Mouse (Mus musculus): ENCODE measurements around the gene Arid3a. TPM values are rescaled to one million over a fixed set of nuclear protein-coding genes. Genes with fewer than 3 reads are reported as not detected.
"Not testable (repeated sequence)": the region's sequence is repeated elsewhere in the genome, so short reads cannot be mapped to it uniquely, and the experiment has no call there.

The Arid3a gene
- polyA plus RNA-seq, 1 experiment from 2014 or later = 2.9 TPM

DNA sequence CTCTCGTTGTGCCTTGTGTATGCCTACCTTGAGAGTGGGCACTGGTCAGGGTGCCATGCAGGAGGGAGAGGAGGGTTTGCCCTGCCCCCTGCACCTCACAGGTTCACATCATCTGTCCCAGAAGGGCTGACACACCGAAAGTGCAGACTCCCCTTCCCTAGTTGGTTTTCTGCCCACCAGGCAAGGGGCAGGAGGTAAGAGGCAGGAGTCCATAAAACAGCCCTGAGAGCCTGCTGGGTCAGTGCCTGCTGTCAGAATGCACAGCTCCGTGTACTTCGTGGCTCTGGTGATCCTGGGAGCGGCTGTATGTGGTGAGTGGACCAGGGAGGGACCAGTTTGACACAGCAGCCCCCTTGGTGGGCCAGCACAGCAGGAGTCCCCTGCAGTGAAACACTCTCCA, 36.2 kb upstream of the Arid3a start, which contains the start of gene Cfd:
TSS of gene Cfd (plus strand) at position 184 of the 400 bp plus-strand sequence.
- no peaks in the 10 kb centered on the region for H3K27me3 ChIP-seq (replicated peaks)
- no peak within 1 kb of the TSS for H3K27ac ChIP-seq
- ATAC-seq (replicated peaks) = no peak
- H3K4me3 ChIP-seq = no peak within 1 kb of the TSS
- 40% methylated on average over 5 of the region's 5 CpGs for WGBS
- no peaks in the 10 kb centered on the region for H3K4me1 ChIP-seq
- H3K9ac ChIP-seq = no peak within 1 kb of the TSS
- no peak within 1 kb of the TSS for H3K4me2 ChIP-seq
- H3K9me3 ChIP-seq = no peaks in the 10 kb centered on the region
- H3K36me3 ChIP-seq (replicated peaks) = 0 out of 2 replicates have a peak, but pooled peaks cover 5% of the 10 kb centered on the region

- not testable (repeated sequence) for H3K27me3 ChIP-seq (replicated peaks); H3K9me3 ChIP-seq; H3K4me2 ChIP-seq; H3K27ac ChIP-seq; H3K9ac ChIP-seq; H3K4me3 ChIP-seq; H3K4me1 ChIP-seq
- 0 out of 2 replicates have a peak, but pooled peaks cover 11% of the 10 kb centered on the region for H3K36me3 ChIP-seq (replicated peaks)
- 46% methylated on average over 22 of the region's 22 CpGs for WGBS
- ATAC-seq (replicated peaks) = peak; percentile 24
These were observed 34.3 kb upstream of the Arid3a start for GRCm38 (mm10) chr10:79892451-79893118.

- H3K27ac ChIP-seq = no peak overlapping the region
- H3K4me3 ChIP-seq = no peak overlapping the region
- 89% methylated on average over 16 of the region's 16 CpGs for WGBS
- ATAC-seq (replicated peaks) = no peak
- H3K9ac ChIP-seq = no peak overlapping the region
- H3K9me3 ChIP-seq = no peaks in the 10 kb centered on the region
- H3K4me2 ChIP-seq = no peak overlapping the region
- 0 out of 2 replicates have a peak, but pooled peaks cover 11% of the 10 kb centered on the region for H3K36me3 ChIP-seq (replicated peaks)
- no peaks in the 10 kb centered on the region for H3K27me3 ChIP-seq (replicated peaks)
- peaks cover 9% of the 10 kb centered on the region; the same call in 1 of the 2 replicates for H3K4me1 ChIP-seq
These were observed 30.5 kb upstream of the Arid3a start for GRCm38 (mm10) chr10:79896306-79896705.

DNA sequence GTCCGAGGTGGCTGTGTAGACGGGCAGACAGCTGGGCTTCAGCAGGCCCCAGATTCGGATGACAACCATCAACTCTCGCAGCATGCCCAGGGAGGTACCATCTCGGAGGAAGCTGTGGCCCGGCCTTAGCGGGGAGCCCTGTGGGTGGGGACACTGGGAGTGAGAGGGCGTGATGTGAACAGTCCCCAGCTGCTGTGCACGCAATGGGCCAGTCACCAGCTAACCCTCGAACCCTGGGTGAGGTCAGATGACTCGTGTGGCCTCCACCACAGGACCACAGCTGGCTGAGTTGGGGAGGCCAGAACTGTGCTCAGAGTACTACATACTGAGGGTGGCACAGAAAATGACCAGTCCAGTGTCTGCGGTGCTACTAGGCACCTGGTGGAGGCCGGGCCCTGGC, 30.0 kb upstream of the Arid3a start:
- Histone ChIP-seq H3K36me3 (replicated peaks) (0 out of 2 replicates have a peak, but pooled peaks cover 11% of the 10 kb centered on the region), H3K4me1 (peaks cover 9% of the 10 kb centered on the region; the same call in 1 of the 2 replicates), H3K9ac (no peak overlapping the region), H3K4me3 (no peak overlapping the region), H3K4me2 (no peak overlapping the region), H3K27ac (no peak overlapping the region), H3K27me3 (replicated peaks) (no peaks in the 10 kb centered on the region), H3K9me3 (no peaks in the 10 kb centered on the region)
- WGBS = 92% methylated on average over 13 of the region's 13 CpGs
- ATAC-seq (replicated peaks) = no peak

GRCm38 (mm10) chr10:79897316-79898245, 29.3 kb upstream of the Arid3a start:
- no peak for ATAC-seq (replicated peaks)
- Histone ChIP-seq H3K9ac (no peak overlapping the region), H3K4me2 (no peak overlapping the region), H3K27me3 (replicated peaks) (no peaks in the 10 kb centered on the region), H3K4me3 (no peak overlapping the region), H3K4me1 (peaks cover 9% of the 10 kb centered on the region; the same call in 1 of the 2 replicates), H3K27ac (no peak overlapping the region), H3K36me3 (replicated peaks) (0 out of 2 replicates have a peak, but pooled peaks cover 11% of the 10 kb centered on the region), H3K9me3 (no peaks in the 10 kb centered on the region)
- 54% methylated on average over 20 of the region's 20 CpGs for WGBS

DNA sequence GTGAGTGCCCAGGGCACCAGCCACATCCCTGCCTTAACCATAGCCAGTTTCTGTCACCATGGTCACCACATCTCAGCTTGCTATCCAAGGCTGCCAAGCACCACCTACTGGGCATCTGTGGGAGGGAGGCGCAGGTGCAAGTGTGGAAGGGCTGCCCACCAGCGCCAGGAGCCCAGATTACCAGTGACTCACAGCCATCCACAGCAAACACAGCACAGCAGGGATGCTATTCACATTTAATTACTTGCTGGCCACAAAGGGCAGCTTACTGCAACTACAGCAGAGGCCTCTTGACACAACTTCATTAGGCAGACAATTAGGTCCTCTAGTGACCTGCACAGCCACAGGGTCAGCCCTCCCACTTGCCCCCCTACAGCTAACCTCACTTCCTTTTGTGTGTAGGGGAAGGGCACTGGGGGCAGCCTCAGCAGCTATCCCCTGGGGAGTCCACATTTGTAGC, 25.9 kb upstream of the Arid3a start:
- peak overlapping the region; percentile 30 for H3K27ac ChIP-seq
- WGBS = 5% methylated on average over 2 of the region's 2 CpGs
- H3K4me1 ChIP-seq = peaks cover 9% of the 10 kb centered on the region; the same call in 1 of the 2 replicates
- no peak overlapping the region for H3K4me3 ChIP-seq
- no peak overlapping the region for H3K4me2 ChIP-seq
- 0 out of 2 replicates have a peak overlapping the region, but pooled peaks have one; percentile 4 for H3K9ac ChIP-seq
- peaks cover 23% of the 10 kb centered on the region for H3K36me3 ChIP-seq (replicated peaks)
- ATAC-seq (replicated peaks) = peak; percentile 57
- no peaks in the 10 kb centered on the region for H3K27me3 ChIP-seq (replicated peaks)
- no peaks in the 10 kb centered on the region for H3K9me3 ChIP-seq

DNA sequence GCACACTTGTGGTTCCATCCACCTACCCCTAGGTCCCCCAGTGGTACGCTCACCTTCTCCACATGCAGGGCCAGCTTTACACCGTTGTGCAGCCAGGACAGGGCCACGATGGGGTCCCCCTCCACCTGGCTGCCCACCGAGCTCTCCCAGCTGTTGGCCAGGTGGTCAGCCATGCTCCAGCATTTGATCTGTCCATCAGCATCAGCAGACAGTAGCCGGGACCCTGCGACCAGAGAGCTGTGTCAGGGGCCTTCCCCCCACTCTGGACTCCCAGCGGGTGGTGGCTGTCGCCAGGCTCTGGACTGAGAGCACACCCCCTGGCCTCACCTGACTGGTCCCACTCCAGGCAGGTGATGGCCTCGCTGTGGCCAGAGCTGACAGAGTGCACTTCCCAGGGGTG, 20.1 kb upstream of the Arid3a start:
- Histone ChIP-seq H3K27ac (no peak overlapping the region), H3K9me3 (no peaks in the 10 kb centered on the region), H3K4me3 (no peak overlapping the region), H3K27me3 (replicated peaks) (no peaks in the 10 kb centered on the region), H3K4me1 (peaks cover 14% of the 10 kb centered on the region), H3K36me3 (replicated peaks) (peaks cover 17% of the 10 kb centered on the region), H3K9ac (no peak overlapping the region), H3K4me2 (no peak overlapping the region)
- 89% methylated on average over 9 of the region's 9 CpGs for WGBS
- ATAC-seq (replicated peaks) = no peak

DNA sequence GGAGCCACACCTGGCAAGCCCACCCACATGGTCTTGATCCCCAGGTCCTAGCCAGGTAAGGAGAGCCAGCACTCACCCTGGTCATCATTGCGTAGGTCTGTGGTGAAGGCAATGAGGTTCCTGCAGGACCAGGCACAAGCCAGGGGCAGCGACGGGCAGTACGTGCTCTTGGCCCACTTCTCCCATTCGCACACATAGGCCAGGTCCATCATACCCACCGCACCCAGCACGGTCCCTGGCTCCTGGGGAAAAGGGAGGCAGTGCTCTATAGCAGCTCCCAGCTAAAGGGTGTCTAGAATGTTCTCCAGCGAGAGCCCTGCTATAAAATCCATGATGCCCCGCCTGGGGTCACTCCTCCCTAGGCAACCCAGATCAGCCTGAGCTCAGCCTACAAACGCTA, 19.4 kb upstream of the Arid3a start:
- Histone ChIP-seq H3K4me3 (peak overlapping the region; percentile 83; the same call in 1 of the 2 replicates), H3K9me3 (no peaks in the 10 kb centered on the region), H3K27me3 (replicated peaks) (no peaks in the 10 kb centered on the region), H3K36me3 (replicated peaks) (peaks cover 17% of the 10 kb centered on the region), H3K9ac (no peak overlapping the region), H3K4me1 (peaks cover 14% of the 10 kb centered on the region), H3K27ac (0 out of 2 replicates have a peak overlapping the region, but pooled peaks have one; percentile 26), H3K4me2 (no peak overlapping the region; the same call in 1 of the 2 replicates)
- no peak for ATAC-seq (replicated peaks)
- WGBS = 95% methylated on average over 10 of the region's 10 CpGs

DNA sequence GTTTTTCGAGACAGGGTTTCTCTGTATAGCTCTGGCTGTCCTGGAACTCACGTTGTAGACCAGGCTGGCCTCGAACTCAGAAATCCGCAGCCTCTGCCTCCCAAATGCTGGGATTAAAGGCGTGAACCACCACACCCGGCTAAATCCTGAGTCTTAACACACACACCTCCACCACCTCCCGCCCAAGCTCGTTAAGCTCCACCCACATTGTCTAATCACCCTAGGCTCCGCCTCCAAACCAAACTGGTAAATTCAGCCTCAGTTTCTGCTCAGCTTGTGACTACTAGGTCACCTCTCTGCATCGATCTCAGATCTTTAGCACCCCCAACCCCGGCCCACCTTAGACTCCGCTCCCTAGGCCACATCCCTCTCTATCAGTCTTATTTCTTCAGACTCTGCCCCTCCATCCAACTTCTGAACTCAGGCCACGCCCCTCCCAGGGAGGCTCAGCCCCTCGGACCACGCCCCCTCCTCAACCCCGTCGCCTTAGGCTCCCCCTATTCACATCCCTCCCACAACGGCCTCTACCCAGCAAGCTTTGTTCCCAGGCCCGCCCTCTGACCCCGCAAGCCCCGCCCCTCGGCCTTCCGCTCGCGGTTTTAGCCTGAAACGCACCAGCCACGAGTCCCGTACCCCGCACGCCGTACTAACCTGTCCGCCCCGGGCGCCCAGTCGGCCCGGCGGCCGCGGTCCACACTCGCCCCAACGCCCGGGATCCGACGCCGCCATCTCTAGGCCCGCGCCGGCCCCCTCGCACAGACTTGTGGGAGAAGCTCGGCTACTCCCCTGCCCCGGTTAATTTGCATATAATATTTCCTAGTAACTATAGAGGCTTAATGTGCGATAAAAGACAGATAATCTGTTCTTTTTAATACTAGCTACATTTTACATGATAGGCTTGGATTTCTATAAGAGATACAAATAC, 18.4 kb upstream of the Arid3a start, which contains the start of gene Med16:
TSS of gene Med16 (minus strand) at position 757 of the 925 bp plus-strand sequence.
- peak within 1 kb of the TSS; percentile 83 for H3K4me3 ChIP-seq
- peak within 1 kb of the TSS; percentile 92 for H3K9ac ChIP-seq
- no peaks in the 10 kb centered on the region for H3K9me3 ChIP-seq
- no peaks in the 10 kb centered on the region for H3K27me3 ChIP-seq (replicated peaks)
- peak within 1 kb of the TSS; percentile 99 for H3K27ac ChIP-seq
- WGBS = 3% methylated on average over 51 of the region's 52 CpGs
- peaks cover 16% of the 10 kb centered on the region for H3K4me1 ChIP-seq
- ATAC-seq (replicated peaks) = peak; percentile 89
- H3K4me2 ChIP-seq = peak within 1 kb of the TSS; percentile 47
- peaks cover 17% of the 10 kb centered on the region for H3K36me3 ChIP-seq (replicated peaks)

GRCm38 (mm10) chr10:79909092-79909922, 17.5 kb upstream of the Arid3a start:
- H3K4me3 ChIP-seq = peak overlapping the region; percentile 83
- no peaks in the 10 kb centered on the region for H3K9me3 ChIP-seq
- peak overlapping the region; percentile 92 for H3K9ac ChIP-seq
- peak overlapping the region; percentile 47 for H3K4me2 ChIP-seq
- H3K4me1 ChIP-seq = peaks cover 25% of the 10 kb centered on the region
- H3K27me3 ChIP-seq (replicated peaks) = no peaks in the 10 kb centered on the region
- peak overlapping the region; percentile 99 for H3K27ac ChIP-seq
- ATAC-seq (replicated peaks) = peak; percentile 65
- H3K36me3 ChIP-seq (replicated peaks) = peaks cover 12% of the 10 kb centered on the region
- WGBS = 22% methylated on average over 14 of the region's 14 CpGs
